In the genomic region with DNA sequence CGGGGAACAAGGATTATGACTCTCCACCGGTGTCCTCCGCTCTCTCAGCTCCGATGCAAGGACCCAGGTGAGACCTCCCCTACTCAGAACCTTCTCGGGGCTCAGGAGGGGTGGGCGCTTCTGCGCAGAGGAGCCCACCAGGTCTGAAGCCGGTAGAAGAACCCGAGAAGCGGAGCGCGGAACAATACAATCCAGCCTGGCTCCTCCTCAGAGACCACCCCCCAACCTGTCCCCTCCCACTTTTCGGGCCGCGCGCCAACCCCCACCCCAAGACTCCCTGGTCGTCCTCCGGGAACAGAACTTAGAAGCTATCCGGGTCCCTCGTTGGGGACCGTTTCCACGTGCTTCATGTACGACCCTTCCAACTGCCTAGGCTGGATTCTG, we compare ENCODE assay signal across 8 mouse cellular contexts. TPM values are rescaled to one million over a fixed set of nuclear protein-coding genes. Genes with fewer than 3 reads are reported as not detected.
A peak's percentile ranks its signal among the peaks of the same experiment; 100 is the strongest.
DNase-seq lines count a peak whose midpoint lies in the region; ATAC-seq and TF ChIP-seq lines count a peak whose summit lies in the region.

A gene (minus strand): TSS at position 240 of the 384 bp plus-strand sequence.

- no peak for TF ChIP-seq POLR2A in spleen, adult 2 months (IDR thresholded peaks at IDR 0.05; ENCODE audit: low read depth, low read length)

- peak within 1 kb of the TSS; percentile 46 for H3K4me3 ChIP-seq in spleen, adult 2 months (ENCODE audit: extremely low read depth, insufficient read depth, insufficient read length)
- peak within 1 kb of the TSS; percentile 34 for H3K4me3 ChIP-seq in forebrain, postnatal 0 days (ENCODE audit: low read depth, low read length)
- peak within 1 kb of the TSS; percentile 57 for H3K4me3 ChIP-seq in liver, embryonic 11.5 days (ENCODE audit: low read depth, low read length)

- intact Hi-C loops in left cerebral cortex, postnatal 25 days (cut with DNase I), result no loop called here

- peaks cover 8% of the 10 kb centered on the region; the same call in 1 of the 2 replicates for H3K4me1 ChIP-seq in spleen, adult 2 months (ENCODE audit: control insufficient read depth, insufficient read depth, insufficient read length)
- H3K4me1 ChIP-seq in forebrain, postnatal 0 days (ENCODE audit: insufficient read depth), result no peaks in the 10 kb centered on the region
- H3K4me1 ChIP-seq in liver, embryonic 11.5 days (replicated peaks; ENCODE audit: control insufficient read depth, insufficient read depth, low read length), result peaks cover 33% of the 10 kb centered on the region

- peak within 1 kb of the TSS; percentile 40; the same call in 1 of the 2 replicates for H3K9ac ChIP-seq in forebrain, postnatal 0 days
- peak within 1 kb of the TSS; percentile 47 for H3K9ac ChIP-seq in liver, embryonic 11.5 days (ENCODE audit: low read depth, low read length)

- no peaks in the 10 kb centered on the region for H3K9me3 ChIP-seq in forebrain, postnatal 0 days (ENCODE audit: low read length)
- H3K9me3 ChIP-seq in liver, embryonic 11.5 days (ENCODE audit: control insufficient read depth, low read length), result no peaks in the 10 kb centered on the region

- H3K4me2 ChIP-seq in forebrain, postnatal 0 days (ENCODE audit: low read depth), result peak within 1 kb of the TSS; percentile 55
- peak within 1 kb of the TSS; percentile 69 for H3K4me2 ChIP-seq in liver, embryonic 11.5 days

- peaks cover 14% of the 10 kb centered on the region for H3K27me3 ChIP-seq in spleen, adult 2 months (ENCODE audit: control insufficient read depth, insufficient read depth, low read length)
- peaks cover 24% of the 10 kb centered on the region for H3K27me3 ChIP-seq in forebrain, postnatal 0 days (ENCODE audit: insufficient read depth, low read length)
- peaks cover 41% of the 10 kb centered on the region for H3K27me3 ChIP-seq in liver, embryonic 11.5 days (replicated peaks; ENCODE audit: control insufficient read depth, insufficient read depth, low read length)

- TF ChIP-seq CTCF in spleen, adult 2 months (IDR thresholded peaks at IDR 0.05; ENCODE audit: extremely low read depth, insufficient read depth, insufficient read length, insufficient replicate concordance), result no peak
- TF ChIP-seq CTCF in forebrain, postnatal 0 days (IDR thresholded peaks at IDR 0.05; ENCODE audit: low read depth), result no peak

- no peaks in the 10 kb centered on the region for H3K36me3 ChIP-seq in spleen, adult 2 months (ENCODE audit: control insufficient read depth, insufficient read depth, low read length)
- no peaks in the 10 kb centered on the region for H3K36me3 ChIP-seq in forebrain, postnatal 0 days (ENCODE audit: insufficient read depth)
- no peaks in the 10 kb centered on the region for H3K36me3 ChIP-seq in liver, embryonic 11.5 days (ENCODE audit: control insufficient read depth, insufficient read depth, low read length)

- DNase-seq in spleen, adult 2 months (ENCODE audit: low read depth in 1 of 2, low spot score in 2 of 2), result no peak
- no peak for DNase-seq in spleen, postnatal 36 days (ENCODE audit: low spot score in 2 of 2)
- no peak for DNase-seq in forebrain, postnatal 0 days
- peak; percentile 55 for DNase-seq in liver, embryonic 11.5 days (ENCODE audit: low spot score)
- DNase-seq in yolk sac, embryonic 10.5 days (ENCODE audit: low spot score), result peak; percentile 63
- DNase-seq in natural killer cell, adult 2 months (ENCODE audit: low spot score in 2 of 2), result no peak
- DNase-seq in left cerebral cortex, postnatal 25 days (ENCODE audit: low spot score in 2 of 2), result no peak
- no peak for DNase-seq in layer of hippocampus, adult 11-12 months (ENCODE audit: low spot score)

- peak; percentile 58; the same call in 1 of the 2 replicates for ATAC-seq in forebrain, postnatal 0 days
- no peak for ATAC-seq in liver, embryonic 11.5 days (replicated peaks; ENCODE audit: low FRiP score)

- H3K27ac ChIP-seq in spleen, adult 2 months (ENCODE audit: insufficient read depth, low read length), result peak within 1 kb of the TSS; percentile 13; the same call in 1 of the 2 replicates
- H3K27ac ChIP-seq in forebrain, postnatal 0 days (ENCODE audit: low read depth, low read length), result no peak within 1 kb of the TSS
- H3K27ac ChIP-seq in liver, embryonic 11.5 days (ENCODE audit: low read depth, low read length), result no peak within 1 kb of the TSS; the same call in 1 of the 2 replicates

- 5% methylated on average over 23 of the region's 23 CpGs for WGBS in spleen, adult 2 months
- under 1% methylated on average over 23 of the region's 23 CpGs for WGBS in forebrain, postnatal 0 days
- WGBS in liver, embryonic 11.5 days, result under 1% methylated on average over 23 of the region's 23 CpGs

RNA-seq across cellular contexts. Expression of the gene that starts here (rescaled TPM):
- polyA plus RNA-seq in spleen, adult 2 months (2012; rRNA removed), result 6.2 and 6.5 TPM in 2 replicates
- total RNA-seq in forebrain, postnatal 0 days (2014; rRNA removed), result 7.2 and 13.1 TPM in 2 replicates
- 4.4 and 5.5 TPM in 2 replicates for polyA plus RNA-seq in forebrain, postnatal 0 days (2015; fragmentation: Nextera tagmentation; extraction: Ambion mirVana)
- polyA plus RNA-seq in liver, embryonic 11.5 days (2014; fragmentation: Nextera tagmentation; extraction: Ambion mirVana), result 9.8 and 11.2 TPM in 2 replicates
- 1 to 10 TPM in 1 of 2 experiments, under 1 TPM in 1; 0.94 to 1.2 TPM for total RNA-seq in left cerebral cortex, postnatal 25 days (2021)

Comparison
In these comparisons a context has a peak if more than half of its experiments do, and no peak if none do; other contexts are left out.
1. DNase-seq: peak in liver, embryonic 11.5 days (single experiment) and yolk sac, embryonic 10.5 days (single experiment); none in spleen, adult 2 months (0 of 2), spleen, postnatal 36 days (0 of 2), forebrain, postnatal 0 days (single experiment), natural killer cell, adult 2 months (0 of 2), left cerebral cortex, postnatal 25 days (0 of 2) and layer of hippocampus, adult 11-12 months (single experiment).
2. Peak in every context shown above with its lines, with median percentiles within 50 percentile points of each other: H3K4me3 ChIP-seq.